Mouse (Mus musculus) kidney, postnatal 14 days (tissue): ENCODE data around the gene Foxd1.

Experiments
- DNase-seq: peaks from one replicate; pipeline ENCODE4 v3.0.0; 2022; ENCODE audit warnings: mixed read lengths

Gene Foxd1

GRCm38 (mm10) chr13:98356176-98356972, 2.3 kb downstream of the Foxd1 start:
- DNase-seq: no peak

- DNase-seq: no peak
Observed at GRCm38 (mm10) chr13:98356973-98357425, 3.0 kb downstream of the Foxd1 start.

- no peak for DNase-seq
Observed at GRCm38 (mm10) chr13:98357433-98358423, 3.7 kb downstream of the Foxd1 start.

- no peak for DNase-seq
Observed at GRCm38 (mm10) chr13:98358424-98359181, 4.6 kb downstream of the Foxd1 start.

- no peak for DNase-seq
Observed at GRCm38 (mm10) chr13:98359337-98359736, 5.3 kb downstream of the Foxd1 start.

- DNase-seq: no peak
Observed at GRCm38 (mm10) chr13:98360391-98360790, 6.3 kb downstream of the Foxd1 start.

- DNase-seq: no peak
Observed at GRCm38 (mm10) chr13:98361161-98361560, 7.1 kb downstream of the Foxd1 start.

GRCm38 (mm10) chr13:98363046-98363445, 9.0 kb downstream of the Foxd1 start:
- no peak for DNase-seq

- no peak for DNase-seq
Observed at GRCm38 (mm10) chr13:98365081-98365480, 11.0 kb downstream of the Foxd1 start.

GRCm38 (mm10) chr13:98365766-98366421, 11.9 kb downstream of the Foxd1 start:
- DNase-seq: peak; percentile 33

- no peak for DNase-seq
Observed at GRCm38 (mm10) chr13:98366469-98367275, 12.6 kb downstream of the Foxd1 start.

GRCm38 (mm10) chr13:98367601-98368000, 13.6 kb downstream of the Foxd1 start:
- no peak for DNase-seq

- no peak for DNase-seq
Observed at GRCm38 (mm10) chr13:98369046-98369445, 15.0 kb downstream of the Foxd1 start.

GRCm38 (mm10) chr13:98374560-98374959, 20.5 kb downstream of the Foxd1 start:
- no peak for DNase-seq

GRCm38 (mm10) chr13:98374979-98375378, 20.9 kb downstream of the Foxd1 start:
- DNase-seq: no peak

- DNase-seq: no peak
Observed at GRCm38 (mm10) chr13:98377746-98378145, 23.7 kb downstream of the Foxd1 start.

GRCm38 (mm10) chr13:98382751-98383150, 28.7 kb downstream of the Foxd1 start:
- no peak for DNase-seq

GRCm38 (mm10) chr13:98383911-98384498, 30.0 kb downstream of the Foxd1 start:
- peak; percentile 11 for DNase-seq

GRCm38 (mm10) chr13:98385877-98386276, 31.8 kb downstream of the Foxd1 start:
- no peak for DNase-seq

GRCm38 (mm10) chr13:98389092-98389491, 35.0 kb downstream of the Foxd1 start:
- DNase-seq: no peak

GRCm38 (mm10) chr13:98390363-98390762, 36.3 kb downstream of the Foxd1 start:
- no peak for DNase-seq
